Mouse (Mus musculus) heart, embryonic 14.5 days (tissue): ENCODE measurements around the gene Creb3l2. TPM values are rescaled to one million over a fixed set of nuclear protein-coding genes. Genes with fewer than 3 reads are reported as not detected.
A peak's percentile ranks its signal among the peaks of the same experiment; 100 is the strongest.

Experiments
- ATAC-seq: fragments of 200-750 bp; cut with Nextera tagmentation; 2 replicates; pipeline ENCODE4 v1.8.0; 2017; ENCODE audit warnings: low read depth, moderate TSS enrichment; ENCODE audit not compliant: insufficient number of reproducible peaks, insufficient read depth, low FRiP score
- H3K27ac ChIP-seq, 2 experiments: fragments of 200-500 bp in 1 of 2; fragments of 300-500 bp in 1 of 2; sonication (generic) in 1 of 2; replicated peaks in 1 of 2; 2 replicates each; pipeline ENCODE4 v1.5.1; 2012 to 2014; ENCODE audit warnings: low read depth in 2 of 2, low read length in 2 of 2, control low read depth in 1 of 2, mild to moderate bottlenecking in 1 of 2, mixed read lengths in 1 of 2; ENCODE audit not compliant: control insufficient read depth in 1 of 2, insufficient read depth in 1 of 2
- H3K27me3 ChIP-seq: fragments of 300-500 bp; sonication (generic); 2 replicates; pipeline ENCODE4 v1.6.1; 2014; ENCODE audit warnings: mild to moderate bottlenecking, low read length, control low read depth; ENCODE audit not compliant: control insufficient read depth, insufficient read depth
- H3K36me3 ChIP-seq: fragments of 300-500 bp; sonication (generic); 2 replicates; pipeline ENCODE4 v1.6.1; 2014; ENCODE audit warnings: mild to moderate bottlenecking, control low read depth, low read length, mixed read lengths; ENCODE audit not compliant: control insufficient read depth, insufficient read depth
- H3K4me1 ChIP-seq, 2 experiments: fragments of 200-500 bp in 1 of 2; fragments of 300-500 bp in 1 of 2; sonication (generic) in 1 of 2; 2 replicates each; pipeline ENCODE4 v1.6.1; 2012 to 2014; ENCODE audit warnings: low read length in 2 of 2, control low read depth in 1 of 2, mixed read lengths in 1 of 2; ENCODE audit not compliant: control insufficient read depth in 2 of 2, insufficient read depth in 2 of 2
- H3K4me2 ChIP-seq: fragments of 300-500 bp; sonication (generic); 2 replicates; pipeline ENCODE4 v1.6.1; 2014; ENCODE audit warnings: mild to moderate bottlenecking, low read length
- H3K4me3 ChIP-seq, 2 experiments: fragments of 200-500 bp in 1 of 2; fragments of 300-500 bp in 1 of 2; sonication (generic) in 1 of 2; 2 replicates each; pipeline ENCODE4 v1.5.1; 2012 to 2014; ENCODE audit warnings: low read length in 2 of 2, mild to moderate bottlenecking in 2 of 2, control low read depth in 1 of 2, low read depth in 1 of 2, moderate library complexity in 1 of 2; ENCODE audit not compliant: control insufficient read depth in 1 of 2, insufficient read depth in 1 of 2
- H3K9ac ChIP-seq: fragments of 300-500 bp; sonication (generic); 2 replicates; pipeline ENCODE4 v1.6.1; 2014; ENCODE audit warnings: mild to moderate bottlenecking, low read length
- H3K9me3 ChIP-seq: fragments of 300-500 bp; sonication (generic); 2 replicates; pipeline ENCODE4 v1.6.1; 2016; ENCODE audit warnings: low read length, control low read depth; ENCODE audit not compliant: control insufficient read depth
- WGBS: fragments of 180-500 bp; shearing (Covaris S2); extraction: QIAGEN DNeasy Blood & Tissue Kit; methylation state at CpG from one replicate; pipeline ENCODE4 v1.1.7; 2014; 5-methylcytosine and 5-hydroxymethylcytosine counted together
- polyA plus RNA-seq: library from polyadenylated mRNA; unstranded; fragments of >200 nt; fragmentation: Nextera tagmentation; extraction: Ambion mirVana; gene quantifications from 2 replicates; pipeline ENCODE4 v1.2.1, GENCODE M21; 2014

The Creb3l2 gene
- polyA plus RNA-seq, 1 experiment from 2014 or later = 39.9 TPM

DNA sequence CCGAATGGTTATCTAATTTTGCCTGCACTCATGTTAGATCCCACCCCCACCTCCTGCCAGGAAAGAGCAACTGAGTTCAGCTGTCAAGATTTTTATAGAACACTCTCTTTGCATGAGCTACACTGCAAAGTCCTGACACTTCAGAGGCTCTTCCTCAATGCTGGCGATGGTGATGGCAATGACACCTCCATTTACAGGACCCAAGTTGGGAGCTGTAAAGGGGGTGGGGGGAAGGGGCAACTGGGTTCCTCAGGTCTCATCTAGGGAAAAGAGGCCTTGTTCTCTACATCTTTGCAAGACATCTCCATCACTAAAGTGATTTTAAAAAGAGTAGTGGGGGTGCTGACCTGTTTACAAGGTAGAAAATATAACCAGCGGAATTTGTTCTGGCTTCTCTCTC lies 112.6 kb downstream of the Creb3l2 start:
- Histone ChIP-seq H3K36me3 (peaks cover 41% of the 10 kb centered on the region), H3K4me3 (no peak overlapping the region), H3K9ac (no peak overlapping the region), H3K9me3 (no peaks in the 10 kb centered on the region), H3K27ac (peak overlapping the region in 1 of 2 experiments; percentile 88; a peak in 3 of 4 replicates), H3K4me1 (peaks cover 26 to 58% of the 10 kb centered on the region in 2 experiments), H3K27me3 (no peaks in the 10 kb centered on the region), H3K4me2 (no peak overlapping the region)
- WGBS = 50% methylated on average over 3 of the region's 3 CpGs
- no peak for ATAC-seq

- H3K9ac ChIP-seq = no peak overlapping the region
- 50% methylated on average over 7 of the region's 7 CpGs for WGBS
- peaks cover 34% of the 10 kb centered on the region for H3K36me3 ChIP-seq
- peak overlapping the region; percentile 32 to 88; a peak in 2 of 4 replicates for H3K27ac ChIP-seq
- H3K4me3 ChIP-seq = no peak overlapping the region
- no peak overlapping the region for H3K4me2 ChIP-seq
- no peak for ATAC-seq
- H3K27me3 ChIP-seq = no peaks in the 10 kb centered on the region
- no peaks in the 10 kb centered on the region for H3K9me3 ChIP-seq
- peaks cover 26 to 58% of the 10 kb centered on the region in 2 experiments for H3K4me1 ChIP-seq
These were observed 113.3 kb downstream of the Creb3l2 start for GRCm38 (mm10) chr6:37328671-37329070.

DNA sequence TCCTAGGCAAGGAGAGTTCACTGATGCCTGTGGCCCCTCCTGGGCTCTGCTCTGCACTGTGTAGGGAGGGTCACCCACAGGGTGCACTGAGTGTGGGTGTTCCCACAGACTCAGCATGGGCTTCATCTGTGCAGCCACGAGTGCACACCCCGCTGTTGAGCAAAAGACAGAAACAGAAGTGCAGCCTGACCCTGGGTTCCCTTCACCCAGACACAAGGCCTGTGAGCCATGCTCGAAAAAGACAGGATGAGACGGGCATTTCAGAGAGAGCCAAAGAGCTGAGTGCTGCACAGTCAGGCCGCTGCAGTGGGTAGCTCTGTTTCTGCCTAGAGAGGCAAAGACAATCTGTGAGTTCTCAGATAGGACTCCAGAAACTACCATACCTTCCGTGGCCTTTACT lies 114.4 kb downstream of the Creb3l2 start:
- H3K36me3 ChIP-seq = peaks cover 22% of the 10 kb centered on the region
- H3K4me2 ChIP-seq = no peak overlapping the region
- ATAC-seq = no peak
- WGBS = 47% methylated on average over 6 of the region's 6 CpGs
- no peak overlapping the region for H3K4me3 ChIP-seq
- H3K27ac ChIP-seq = 0 out of 4 replicates have a peak overlapping the region, but pooled peaks of 1 of the 2 experiments have one; percentile 12
- no peaks in the 10 kb centered on the region for H3K27me3 ChIP-seq
- H3K9ac ChIP-seq = 0 out of 2 replicates have a peak overlapping the region, but pooled peaks have one; percentile 16
- H3K9me3 ChIP-seq = no peaks in the 10 kb centered on the region
- H3K4me1 ChIP-seq = peaks cover 26 to 58% of the 10 kb centered on the region in 2 experiments

DNA sequence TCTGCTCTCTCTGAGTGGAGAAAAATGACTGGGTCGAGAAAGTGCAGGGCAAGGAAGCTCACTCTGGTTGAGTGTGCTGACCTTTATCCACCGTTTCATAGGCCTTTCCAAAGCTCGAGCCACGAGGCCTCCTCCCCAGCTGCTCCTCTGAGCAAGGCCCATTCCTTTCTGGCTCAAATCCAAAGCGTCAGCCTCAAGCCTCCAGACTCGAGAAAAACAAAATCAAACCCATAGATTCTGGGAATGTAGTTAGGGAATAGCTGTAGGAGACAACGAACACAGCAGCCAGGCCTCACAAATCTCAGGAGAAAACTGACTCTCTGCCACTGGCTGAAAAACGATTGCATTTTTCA lies 115.4 kb downstream of the Creb3l2 start:
- H3K4me3 ChIP-seq = no peak overlapping the region
- H3K9me3 ChIP-seq = no peaks in the 10 kb centered on the region
- peaks cover 24 to 50% of the 10 kb centered on the region in 2 experiments for H3K4me1 ChIP-seq
- H3K9ac ChIP-seq = no peak overlapping the region; the same call in 1 of the 2 replicates
- H3K27me3 ChIP-seq = no peaks in the 10 kb centered on the region
- peak overlapping the region; percentile 42 to 53; a peak in 3 of 4 replicates for H3K27ac ChIP-seq
- ATAC-seq = no peak
- peaks cover 13% of the 10 kb centered on the region for H3K36me3 ChIP-seq
- WGBS = 26% methylated on average over 8 of the region's 8 CpGs
- H3K4me2 ChIP-seq = no peak overlapping the region

DNA sequence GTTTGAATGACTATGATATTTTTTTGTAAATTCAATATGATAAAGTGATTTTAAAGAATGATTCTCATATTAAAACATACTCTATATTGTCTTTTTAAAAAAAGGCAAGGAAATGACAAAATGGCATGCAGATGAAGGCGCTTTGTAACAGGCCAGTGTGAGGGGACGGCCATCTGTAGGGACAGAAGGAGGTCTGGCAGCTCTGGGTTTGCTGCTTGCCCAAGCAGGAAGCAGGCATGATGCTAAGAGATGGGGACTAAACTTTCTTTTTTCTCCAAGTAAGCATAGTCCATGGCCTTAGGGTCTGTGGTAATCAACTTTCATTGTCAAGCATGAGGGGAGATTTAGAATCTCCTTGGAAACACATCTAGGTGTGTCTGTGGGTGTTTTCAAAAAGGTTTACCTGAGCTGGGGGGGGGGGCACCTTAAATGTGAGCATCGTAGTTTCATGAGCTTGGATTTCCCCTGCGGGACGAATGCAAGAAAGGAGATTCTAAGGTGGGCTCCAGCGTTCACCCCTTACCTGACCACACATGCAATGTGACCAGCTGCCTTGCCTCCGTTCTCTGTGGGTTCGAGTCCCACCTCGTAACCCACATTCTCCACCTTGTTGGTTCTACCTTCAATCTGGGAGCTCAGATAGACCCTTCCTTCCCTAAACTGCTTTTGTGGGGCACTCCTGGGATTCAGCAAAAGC lies 115.9 kb downstream of the Creb3l2 start:
- ATAC-seq = no peak
- Histone ChIP-seq H3K9me3 (no peaks in the 10 kb centered on the region), H3K36me3 (peaks cover 8% of the 10 kb centered on the region), H3K4me2 (no peak overlapping the region), H3K4me1 (peaks cover 21 to 45% of the 10 kb centered on the region in 2 experiments), H3K9ac (no peak overlapping the region; the same call in 1 of the 2 replicates), H3K4me3 (no peak overlapping the region), H3K27ac (peak overlapping the region; percentile 42 to 53; a peak in 3 of 4 replicates), H3K27me3 (no peaks in the 10 kb centered on the region)
- 95% methylated on average over 9 of the region's 9 CpGs for WGBS

DNA sequence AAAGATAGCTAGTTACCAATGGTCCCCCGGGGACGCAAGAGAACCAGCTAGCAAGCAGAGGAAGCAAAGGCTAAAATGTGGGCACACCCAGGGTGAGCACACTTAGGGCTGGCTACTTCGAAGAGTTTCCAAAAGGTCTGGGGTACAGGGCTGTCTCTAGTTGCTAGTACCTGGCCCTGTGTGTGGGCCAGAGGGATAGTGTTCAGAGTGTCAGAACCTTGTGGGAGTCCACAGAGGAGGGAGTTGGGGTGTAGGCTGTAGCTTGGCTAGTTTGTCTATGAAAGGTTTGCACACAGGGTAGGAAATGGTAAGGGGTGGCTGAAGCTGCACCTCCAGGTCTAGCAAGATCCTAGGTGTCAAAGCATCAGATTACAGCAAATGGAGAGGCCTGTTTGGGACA lies 116.9 kb downstream of the Creb3l2 start:
- ATAC-seq = no peak
- 74% methylated on average over 3 of the region's 3 CpGs for WGBS
- Histone ChIP-seq H3K4me1 (peaks cover 16 to 37% of the 10 kb centered on the region in 2 experiments), H3K4me2 (no peak overlapping the region), H3K27me3 (no peaks in the 10 kb centered on the region), H3K4me3 (no peak overlapping the region), H3K36me3 (peaks cover 7% of the 10 kb centered on the region; the same call in 1 of the 2 replicates), H3K27ac (0 out of 4 replicates have a peak overlapping the region, but pooled peaks of 1 of the 2 experiments have one; percentile 14), H3K9ac (no peak overlapping the region), H3K9me3 (no peaks in the 10 kb centered on the region)

DNA sequence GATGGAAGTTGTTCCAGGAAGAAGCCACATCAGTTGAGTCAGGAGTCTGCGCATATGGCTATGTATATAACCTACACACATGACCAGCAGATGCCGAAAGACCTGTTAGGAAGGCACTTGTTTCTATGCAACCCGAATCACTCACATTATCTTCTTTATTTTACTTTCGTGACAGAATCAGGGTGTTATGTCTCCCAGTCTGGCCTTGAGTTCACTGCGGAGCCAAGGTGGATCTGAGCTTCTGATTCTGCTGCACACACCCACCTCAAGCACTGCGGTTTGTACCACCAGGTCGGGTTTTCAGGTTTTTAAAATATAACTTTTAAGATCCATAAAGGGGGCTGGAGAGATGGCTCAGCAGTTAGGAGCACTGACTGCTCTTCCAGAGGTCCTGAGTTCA lies 119.3 kb downstream of the Creb3l2 start:
- no peak overlapping the region for H3K9ac ChIP-seq
- no peaks in the 10 kb centered on the region for H3K9me3 ChIP-seq
- peaks cover 7 to 16% of the 10 kb centered on the region in 2 experiments for H3K4me1 ChIP-seq
- no peak overlapping the region for H3K27ac ChIP-seq
- no peak overlapping the region for H3K4me3 ChIP-seq
- WGBS = 92% methylated on average over 7 of the region's 7 CpGs
- no peaks in the 10 kb centered on the region for H3K27me3 ChIP-seq
- no peak for ATAC-seq
- H3K36me3 ChIP-seq = no peaks in the 10 kb centered on the region
- H3K4me2 ChIP-seq = no peak overlapping the region
